Mouse (Mus musculus) thymus, postnatal 25 days (tissue): ENCODE measurements around the gene Glb1l.

Source experiments
- DNase-seq: peaks from one replicate; pipeline ENCODE4 v3.0.0; 2022

Glb1l gene

GRCm38 (mm10) chr1:75191622-75192402 lies 18.8 kb downstream of the Glb1l start, which contains the start of the genes Ankzf1 and Atg9a:
TSS of gene Ankzf1 (plus strand) at chr1:75192151.
TSS of gene Atg9a (minus strand) at chr1:75192196.
- DNase-seq, result peak; percentile 92

- no peak for DNase-seq
Measured at GRCm38 (mm10) chr1:75191258-75191621, 19.4 kb downstream of the Glb1l start.

- no peak for DNase-seq
Measured at GRCm38 (mm10) chr1:75190577-75190976, 20.0 kb downstream of the Glb1l start.

GRCm38 (mm10) chr1:75187914-75188483 lies 22.6 kb downstream of the Glb1l start:
- DNase-seq, result no peak

- DNase-seq, result no peak
Measured at GRCm38 (mm10) chr1:75187126-75187525, 23.5 kb downstream of the Glb1l start.

GRCm38 (mm10) chr1:75185495-75185894 lies 25.1 kb downstream of the Glb1l start:
- no peak for DNase-seq

GRCm38 (mm10) chr1:75182160-75182559 lies 28.5 kb downstream of the Glb1l start:
- DNase-seq, result no peak

GRCm38 (mm10) chr1:75181377-75181870 lies 29.2 kb downstream of the Glb1l start:
- no peak for DNase-seq

- no peak for DNase-seq
Measured at GRCm38 (mm10) chr1:75180741-75181140, 29.9 kb downstream of the Glb1l start.

GRCm38 (mm10) chr1:75180105-75180590 lies 30.5 kb downstream of the Glb1l start, which contains the start of gene Abcb6:
TSS of gene Abcb6 (minus strand) at chr1:75180392.
- peak; percentile 84 for DNase-seq

- no peak for DNase-seq
Measured at GRCm38 (mm10) chr1:75179334-75180104, 31.1 kb downstream of the Glb1l start.

GRCm38 (mm10) chr1:75168472-75169464 lies 41.8 kb downstream of the Glb1l start, which contains the start of gene Zfand2b:
TSS of gene Zfand2b (plus strand) at chr1:75168646.
- DNase-seq, result peak; percentile 99

GRCm38 (mm10) chr1:75168093-75168471 lies 42.5 kb downstream of the Glb1l start:
- DNase-seq, result no peak

- no peak for DNase-seq
Measured at GRCm38 (mm10) chr1:75160256-75160617, 50.4 kb downstream of the Glb1l start.

GRCm38 (mm10) chr1:75159540-75160255 lies 50.9 kb downstream of the Glb1l start:
- no peak for DNase-seq

- no peak for DNase-seq
Measured at GRCm38 (mm10) chr1:75158990-75159389, 51.6 kb downstream of the Glb1l start.

GRCm38 (mm10) chr1:75155837-75156236 lies 54.8 kb downstream of the Glb1l start:
- no peak for DNase-seq

- DNase-seq, result no peak
Measured at GRCm38 (mm10) chr1:75148727-75149126, 61.9 kb downstream of the Glb1l start.
